Mouse (Mus musculus): ENCODE results near the gene Lmnb2. TPM values are rescaled to one million over a fixed set of nuclear protein-coding genes. Genes with fewer than 3 reads are reported as not detected.

Lmnb2 gene
- polyA plus RNA-seq, 2 experiments from 2014 or later = 3.3 to 4.7 TPM

- ATAC-seq = peak; percentile 83
These were observed 11.5 kb upstream of the Lmnb2 start, which contains the start of gene Gadd45b for GRCm38 (mm10) chr10:80929299-80930226. Gene Gadd45b (plus strand): TSS chr10:80930073.

- ATAC-seq = peak; percentile 40
These were observed 10.7 kb upstream of the Lmnb2 start for GRCm38 (mm10) chr10:80928586-80929298.

- no peak for ATAC-seq
These were observed 7.4 kb upstream of the Lmnb2 start for GRCm38 (mm10) chr10:80925472-80925871.

DNA sequence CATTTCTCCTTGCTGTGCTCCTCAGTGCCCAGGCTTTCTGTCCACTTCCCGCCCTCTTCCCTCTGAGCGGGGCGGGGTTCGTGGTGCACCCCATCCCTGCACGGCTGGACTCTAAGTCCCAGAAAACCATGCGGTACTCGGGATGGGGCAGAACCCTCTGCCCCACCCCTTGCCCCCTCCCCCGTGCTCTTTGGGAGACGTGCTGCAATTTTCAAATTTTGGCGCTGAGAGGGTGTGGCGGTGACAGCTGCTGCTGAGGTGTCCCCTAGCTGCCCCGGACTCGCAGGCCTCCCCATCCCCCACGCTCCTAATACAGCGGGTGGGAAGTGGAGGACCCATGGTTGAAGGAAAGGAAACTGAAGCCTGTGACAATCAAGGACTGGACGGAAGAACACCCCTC is 3.9 kb upstream of the Lmnb2 start:
- no peak for ATAC-seq

DNA sequence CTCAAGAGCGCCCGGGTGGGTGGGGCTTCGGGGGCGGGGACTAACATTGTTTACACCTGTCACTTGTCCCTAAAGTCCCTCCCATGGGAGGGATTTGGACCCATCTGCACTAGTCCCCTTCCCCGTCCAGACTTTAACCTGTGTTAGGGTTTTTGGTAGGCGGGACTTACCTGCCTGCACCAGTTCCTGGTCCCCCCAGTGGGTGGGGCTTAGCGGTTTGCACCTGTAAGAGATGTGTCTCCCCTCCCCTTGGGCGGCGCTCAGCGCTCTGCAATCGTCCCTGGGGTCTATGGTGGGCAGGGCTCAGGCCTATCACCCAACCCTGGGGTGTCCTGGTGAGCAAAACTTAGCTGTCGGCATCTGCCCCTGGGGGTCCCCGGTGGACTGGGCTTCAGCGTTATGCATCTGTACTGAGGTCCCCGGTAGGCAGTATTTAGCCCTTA is 688 bp downstream of the Lmnb2 start:
- peak; percentile 37 for ATAC-seq

GRCm38 (mm10) chr10:80915736-80916135 is 2.3 kb downstream of the Lmnb2 start:
- ATAC-seq = no peak

GRCm38 (mm10) chr10:80915260-80915659 is 2.8 kb downstream of the Lmnb2 start:
- no peak for ATAC-seq

- ATAC-seq = no peak
These were observed 3.8 kb downstream of the Lmnb2 start for GRCm38 (mm10) chr10:80914253-80914656.

GRCm38 (mm10) chr10:80913364-80914011 is 4.6 kb downstream of the Lmnb2 start:
- ATAC-seq = no peak

GRCm38 (mm10) chr10:80911891-80912290 is 6.2 kb downstream of the Lmnb2 start:
- no peak for ATAC-seq

GRCm38 (mm10) chr10:80911354-80911753 is 6.7 kb downstream of the Lmnb2 start:
- no peak for ATAC-seq

DNA sequence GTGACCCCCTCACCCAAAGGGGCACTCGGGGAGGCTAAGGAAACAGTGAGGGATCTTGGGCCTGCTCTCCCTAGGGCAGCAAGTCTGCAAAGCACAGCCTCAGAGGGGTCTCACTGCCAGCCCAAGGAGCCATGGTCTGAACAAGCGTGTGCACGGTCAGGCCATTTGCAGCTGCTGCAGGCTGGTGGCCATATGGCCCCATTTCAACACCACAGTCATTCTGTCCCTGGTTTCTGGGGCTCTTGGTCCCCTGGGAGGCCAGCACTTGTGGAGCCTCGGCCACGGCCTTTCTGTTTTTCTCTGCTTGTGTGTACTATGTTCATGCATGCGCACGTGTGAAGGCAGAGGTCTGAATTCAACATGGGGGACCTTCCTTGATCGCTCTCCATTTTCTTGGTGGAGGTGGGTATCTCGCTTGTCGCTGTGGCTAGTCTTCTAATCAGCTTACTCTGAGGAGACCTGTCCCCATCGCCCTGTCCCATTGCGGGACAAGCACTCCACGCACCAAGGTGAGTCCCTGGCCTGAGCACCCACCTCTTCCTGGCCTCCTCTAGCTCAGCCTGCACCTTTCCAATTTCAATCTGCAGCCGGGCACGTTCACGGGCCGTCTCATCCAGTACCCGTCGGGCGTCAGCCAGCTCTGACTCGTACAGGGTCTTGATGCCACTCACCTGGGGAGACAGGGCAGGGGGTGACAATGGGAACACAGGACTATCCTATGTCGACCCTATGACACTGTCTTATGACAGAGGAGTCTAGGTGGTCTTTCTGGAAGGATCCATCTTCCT is 8.5 kb downstream of the Lmnb2 start:
- ATAC-seq = no peak

DNA sequence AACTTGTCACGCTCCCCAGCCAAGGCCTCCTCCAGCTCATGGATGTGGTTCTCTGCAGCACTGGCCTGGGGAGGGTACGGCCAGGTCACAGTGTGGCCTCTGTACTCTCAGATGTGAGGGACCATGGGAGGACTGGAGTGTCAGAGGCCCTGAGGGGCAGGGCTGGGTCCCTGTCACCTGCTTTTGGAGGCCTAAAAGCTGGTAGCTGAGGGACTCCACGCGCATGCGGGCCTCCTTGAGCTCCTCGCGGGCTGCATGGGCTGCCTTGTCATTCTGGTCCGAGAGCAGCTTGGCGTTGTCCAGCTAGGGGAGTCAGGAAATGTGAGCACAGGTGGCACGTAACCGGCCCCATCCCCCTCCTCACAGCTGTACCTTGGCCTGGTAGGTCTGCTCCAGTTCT is 13.3 kb downstream of the Lmnb2 start:
- ATAC-seq = no peak

DNA sequence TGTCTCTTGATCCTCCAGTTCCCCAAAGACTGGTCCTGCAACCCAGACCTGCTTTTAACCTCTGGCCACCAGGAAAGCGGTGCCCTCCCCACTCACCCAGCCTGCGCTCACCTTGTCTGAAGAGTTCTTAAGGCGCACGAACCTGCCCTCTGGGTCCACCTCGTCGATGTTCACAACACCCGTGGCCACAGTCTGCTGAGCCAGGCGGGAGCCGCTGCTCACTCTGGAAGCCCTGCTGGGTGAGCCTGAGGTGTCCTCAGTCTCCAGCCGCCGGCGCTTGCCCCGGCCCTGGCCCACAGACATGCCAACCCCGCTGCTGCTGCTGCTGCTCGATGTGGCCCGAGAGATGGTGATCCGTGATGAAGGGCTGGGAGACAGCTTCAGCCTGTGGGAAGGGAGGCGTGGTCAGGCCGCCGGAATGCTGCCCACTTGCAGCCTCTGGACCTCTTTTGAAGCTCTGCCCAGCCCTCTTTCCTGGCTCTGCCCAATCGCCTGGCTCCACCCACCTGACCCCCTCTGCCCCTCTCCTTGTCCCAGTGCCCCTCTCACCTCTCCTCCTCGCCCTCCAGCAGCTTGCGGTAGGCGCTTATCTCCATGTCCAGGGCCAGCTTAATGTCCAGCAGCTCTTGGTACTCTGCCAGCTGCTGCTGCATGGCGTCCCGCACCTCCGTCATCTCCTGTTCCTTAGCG is 13.9 kb downstream of the Lmnb2 start:
- ATAC-seq = no peak

DNA sequence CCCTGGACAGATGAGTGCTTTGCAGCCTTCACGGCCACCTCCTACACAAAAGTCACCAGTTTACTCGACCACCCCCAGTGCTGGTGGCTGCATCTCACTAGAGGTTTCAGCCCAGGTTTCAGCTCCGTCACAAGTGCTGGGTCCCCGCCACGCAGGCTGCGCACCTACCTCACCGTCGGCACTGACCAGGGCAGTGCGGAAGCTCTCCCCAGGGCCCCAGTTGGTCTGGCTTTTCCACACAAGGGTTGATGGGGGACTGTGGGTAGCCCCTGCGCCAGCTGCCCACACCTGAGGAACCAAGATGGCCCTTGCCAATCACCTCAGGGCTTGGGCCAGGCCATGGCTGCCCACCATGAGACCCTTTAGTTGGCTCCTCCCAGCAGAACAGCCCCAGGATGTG is 14.8 kb downstream of the Lmnb2 start:
- no peak for ATAC-seq

GRCm38 (mm10) chr10:80902273-80902940 is 15.6 kb downstream of the Lmnb2 start:
- no peak for ATAC-seq

- ATAC-seq = no peak
These were observed 16.4 kb downstream of the Lmnb2 start for GRCm38 (mm10) chr10:80901409-80902272.

- peak; percentile 97 for ATAC-seq
These were observed 17.5 kb downstream of the Lmnb2 start, which contains the start of gene Timm13 for GRCm38 (mm10) chr10:80900318-80901247. Gene Timm13 (minus strand): TSS chr10:80900969.
